Mouse (Mus musculus): ENCODE measurements around the gene H2afj. TPM values are rescaled to one million over a fixed set of nuclear protein-coding genes. Genes with fewer than 3 reads are reported as not detected.

The H2afj gene
- polyA plus RNA-seq, 1 experiment = 254 TPM

DNA sequence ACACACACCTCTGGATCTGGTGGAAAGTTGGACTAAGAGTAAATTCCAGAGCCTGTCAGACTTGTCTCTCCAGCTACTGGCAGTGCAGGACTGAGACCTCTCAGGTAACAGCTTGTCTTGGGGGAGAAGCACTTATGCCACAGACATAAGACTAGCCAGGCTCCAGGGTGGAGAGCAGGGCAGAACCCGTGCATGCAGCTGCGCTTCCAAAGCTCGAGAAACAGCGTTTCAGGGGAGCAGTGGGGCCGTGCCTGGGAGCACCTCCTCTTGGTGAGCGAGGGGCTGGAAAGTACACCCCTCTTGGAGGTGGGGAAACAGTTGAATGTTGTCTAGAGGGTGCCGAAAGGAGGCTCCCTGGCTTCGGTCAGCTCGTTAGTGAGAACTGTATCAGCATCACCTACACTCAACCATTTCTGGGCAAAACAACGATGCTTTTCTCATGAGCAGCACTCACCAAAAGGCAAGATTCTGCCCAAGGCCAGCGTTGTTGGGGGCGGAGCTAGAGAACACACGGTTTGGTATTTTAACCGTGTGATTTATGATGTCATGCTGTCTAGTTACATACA lies 48.1 kb downstream of the H2afj start:
- no peak overlapping the region for H3K4me2 ChIP-seq (ENCODE audit: low read depth)
- H3K36me3 ChIP-seq (ENCODE audit: control insufficient read depth, insufficient read depth) = no peaks in the 10 kb centered on the region
- TF ChIP-seq TCF3 (IDR thresholded peaks at IDR 0.05; ENCODE audit: insufficient read length, low read depth) = no peak
- no peak for TF ChIP-seq TCF12 (IDR thresholded peaks at IDR 0.05; ENCODE audit: insufficient read depth, poor library complexity, severe bottlenecking)
- TF ChIP-seq MYOG (IDR thresholded peaks at IDR 0.05; ENCODE audit: control insufficient read depth in 1 of 3, insufficient read depth in 1 of 3, insufficient read length in 2 of 3, low read depth in 2 of 3) = no peak
- no peak for TF ChIP-seq MYOD1 (IDR thresholded peaks at IDR 0.05; ENCODE audit: control insufficient read depth in 1 of 3, insufficient read length in 2 of 3, low read depth in 2 of 3)
- TF ChIP-seq MAX (IDR thresholded peaks at IDR 0.05; ENCODE audit: low read depth) = no peak
- no peak for TF ChIP-seq SRF (IDR thresholded peaks at IDR 0.05; ENCODE audit: control insufficient read depth, insufficient read length, low read depth)
- H3K4me3 ChIP-seq = no peak overlapping the region
- H3ac ChIP-seq (ENCODE audit: control insufficient read depth, insufficient read length) = no peak overlapping the region
- H3K79me2 ChIP-seq (ENCODE audit: control insufficient read depth, insufficient read depth) = no peaks in the 10 kb centered on the region
- no peaks in the 10 kb centered on the region for H3K27me3 ChIP-seq (ENCODE audit: control insufficient read depth, insufficient read depth, insufficient read length)

DNA sequence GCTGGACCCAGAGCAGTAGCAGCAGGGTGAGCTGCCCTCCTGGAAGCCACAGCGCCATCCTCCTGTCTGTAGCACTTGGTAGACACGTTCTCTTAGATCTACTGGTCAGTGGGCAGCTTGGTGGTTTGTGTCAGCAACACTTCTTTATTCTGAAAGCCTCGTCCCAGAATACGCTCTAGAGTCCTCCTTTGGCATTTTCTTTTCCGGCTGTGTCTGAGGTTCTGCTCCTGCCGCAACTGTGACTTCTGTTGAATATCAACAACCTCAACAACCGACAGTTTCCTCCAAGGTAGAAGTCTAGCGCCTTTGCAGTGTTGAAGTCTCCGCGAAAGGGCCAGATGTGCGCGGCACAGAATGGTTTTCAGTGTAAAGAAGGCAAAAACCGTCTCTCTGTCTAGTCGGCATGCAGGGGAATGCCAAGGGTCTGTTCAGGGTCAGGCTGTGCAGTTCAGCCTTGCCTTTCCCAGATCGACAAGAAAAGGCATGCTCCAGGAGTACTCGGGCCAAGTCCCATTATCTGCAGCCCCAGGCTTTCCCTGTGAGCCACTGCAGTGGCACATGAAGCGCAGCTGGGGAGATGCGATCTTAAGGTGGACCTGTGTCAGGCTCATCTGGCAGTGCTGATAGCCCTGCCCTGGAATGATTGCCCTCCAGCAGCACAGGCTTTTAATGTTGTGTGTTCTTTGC lies 49.3 kb downstream of the H2afj start, which contains the start of gene Art4:
Gene Art4 (minus strand): TSS at position 548 of the 687 bp plus-strand sequence.
- H3K4me3 ChIP-seq = no peak within 1 kb of the TSS
- H3K27me3 ChIP-seq (ENCODE audit: control insufficient read depth, insufficient read depth, insufficient read length) = no peaks in the 10 kb centered on the region
- no peaks in the 10 kb centered on the region for H3K36me3 ChIP-seq (ENCODE audit: control insufficient read depth, insufficient read depth)
- TF ChIP-seq CEBPB (IDR thresholded peaks at IDR 0.05; ENCODE audit: insufficient read depth, poor library complexity, severe bottlenecking) = no peak
- no peak for TF ChIP-seq E2F4 (IDR thresholded peaks at IDR 0.05; ENCODE audit: insufficient read depth)
- TF ChIP-seq MYOG (IDR thresholded peaks at IDR 0.05; ENCODE audit: control insufficient read depth in 1 of 3, insufficient read depth in 1 of 3, insufficient read length in 2 of 3, low read depth in 2 of 3) = no peak
- no peak for TF ChIP-seq USF1 (IDR thresholded peaks at IDR 0.05; ENCODE audit: low read depth)
- TF ChIP-seq POLR2A (IDR thresholded peaks at IDR 0.05; ENCODE audit: insufficient read length, low read depth) = no peak
- no peak for TF ChIP-seq TCF3 (IDR thresholded peaks at IDR 0.05; ENCODE audit: insufficient read length, low read depth)
- TF ChIP-seq POLR2AphosphoS2 (IDR thresholded peaks at IDR 0.05; ENCODE audit: insufficient read length, low read depth) = no peak
- no peak for TF ChIP-seq MAX (IDR thresholded peaks at IDR 0.05; ENCODE audit: low read depth)
- TF ChIP-seq TCF12 (IDR thresholded peaks at IDR 0.05; ENCODE audit: insufficient read depth, poor library complexity, severe bottlenecking) = no peak
- TF ChIP-seq MYOD1 (IDR thresholded peaks at IDR 0.05; ENCODE audit: control insufficient read depth in 1 of 3, insufficient read length in 2 of 3, low read depth in 2 of 3) = no peak
- no peak for TF ChIP-seq SRF (IDR thresholded peaks at IDR 0.05; ENCODE audit: control insufficient read depth, insufficient read length, low read depth)
- no peak for TF ChIP-seq REST (IDR thresholded peaks at IDR 0.05; ENCODE audit: insufficient read depth, insufficient read length)
- no peaks in the 10 kb centered on the region for H3K79me2 ChIP-seq (ENCODE audit: control insufficient read depth, insufficient read depth)
- no peak within 1 kb of the TSS for H3K4me2 ChIP-seq (ENCODE audit: low read depth)
- no peak within 1 kb of the TSS for H3ac ChIP-seq (ENCODE audit: control insufficient read depth, insufficient read length)

DNA sequence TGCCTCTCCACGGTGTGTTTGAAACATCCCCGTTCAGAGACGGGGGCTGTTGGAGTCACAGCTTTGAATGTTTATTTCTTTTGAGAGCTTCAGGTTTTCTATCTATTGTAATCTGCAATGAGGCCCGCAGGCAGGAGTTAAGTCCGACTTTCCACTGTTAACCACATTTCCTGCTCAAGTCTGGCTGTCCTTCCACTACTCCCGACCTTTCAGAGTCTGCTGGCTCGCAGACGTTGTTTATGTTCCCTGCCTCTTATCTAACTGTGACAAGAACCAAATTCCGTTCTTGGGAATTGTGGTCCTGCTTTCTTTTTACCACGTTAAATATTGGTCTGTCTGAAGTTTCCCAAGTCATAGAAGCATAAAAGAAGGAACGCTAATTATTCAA lies 49.8 kb downstream of the H2afj start:
- H3K36me3 ChIP-seq (ENCODE audit: control insufficient read depth, insufficient read depth) = no peaks in the 10 kb centered on the region
- no peaks in the 10 kb centered on the region for H3K79me2 ChIP-seq (ENCODE audit: control insufficient read depth, insufficient read depth)
- no peak overlapping the region for H3K4me3 ChIP-seq
- H3ac ChIP-seq (ENCODE audit: control insufficient read depth, insufficient read length) = no peak overlapping the region
- no peak overlapping the region for H3K4me2 ChIP-seq (ENCODE audit: low read depth)
- no peaks in the 10 kb centered on the region for H3K27me3 ChIP-seq (ENCODE audit: control insufficient read depth, insufficient read depth, insufficient read length)
- TF ChIP-seq USF1 (IDR thresholded peaks at IDR 0.05; ENCODE audit: low read depth) (no peak), MYOD1 (IDR thresholded peaks at IDR 0.05; ENCODE audit: control insufficient read depth in 1 of 3, insufficient read length in 2 of 3, low read depth in 2 of 3) (no peak), CEBPB (IDR thresholded peaks at IDR 0.05; ENCODE audit: insufficient read depth, poor library complexity, severe bottlenecking) (no peak), REST (IDR thresholded peaks at IDR 0.05; ENCODE audit: insufficient read depth, insufficient read length) (no peak), MAX (IDR thresholded peaks at IDR 0.05; ENCODE audit: low read depth) (no peak), POLR2AphosphoS2 (IDR thresholded peaks at IDR 0.05; ENCODE audit: insufficient read length, low read depth) (no peak), POLR2A (IDR thresholded peaks at IDR 0.05; ENCODE audit: insufficient read length, low read depth) (no peak), SRF (IDR thresholded peaks at IDR 0.05; ENCODE audit: control insufficient read depth, insufficient read length, low read depth) (no peak), TCF12 (IDR thresholded peaks at IDR 0.05; ENCODE audit: insufficient read depth, poor library complexity, severe bottlenecking) (no peak), MYOG (IDR thresholded peaks at IDR 0.05; ENCODE audit: control insufficient read depth in 1 of 3, insufficient read depth in 1 of 3, insufficient read length in 2 of 3, low read depth in 2 of 3) (no peak), E2F4 (IDR thresholded peaks at IDR 0.05; ENCODE audit: insufficient read depth) (no peak), TCF3 (IDR thresholded peaks at IDR 0.05; ENCODE audit: insufficient read length, low read depth) (no peak)

DNA sequence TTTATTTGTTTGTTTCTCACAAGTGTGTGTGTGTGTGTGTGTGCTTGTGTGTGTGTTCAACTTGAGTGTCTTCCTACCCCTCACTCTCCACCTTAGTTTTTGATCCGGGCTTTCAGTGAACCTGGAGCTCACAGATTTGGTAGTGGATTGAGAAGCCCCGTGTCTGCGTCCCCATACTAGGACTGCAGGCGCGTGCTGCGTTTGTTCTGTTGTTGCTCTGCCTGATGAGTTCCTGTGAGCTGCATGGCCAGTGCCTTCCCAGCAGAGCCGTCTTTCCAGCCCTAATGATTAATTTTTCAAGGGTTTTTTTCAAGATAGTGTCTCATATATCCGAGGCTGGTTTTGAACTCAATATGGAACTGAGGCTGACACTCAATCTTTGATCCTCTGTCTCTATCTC lies 50.4 kb downstream of the H2afj start:
- Histone ChIP-seq H3ac (ENCODE audit: control insufficient read depth, insufficient read length) (no peak overlapping the region), H3K36me3 (ENCODE audit: control insufficient read depth, insufficient read depth) (no peaks in the 10 kb centered on the region), H3K79me2 (ENCODE audit: control insufficient read depth, insufficient read depth) (no peaks in the 10 kb centered on the region), H3K27me3 (ENCODE audit: control insufficient read depth, insufficient read depth, insufficient read length) (no peaks in the 10 kb centered on the region), H3K4me3 (no peak overlapping the region), H3K4me2 (ENCODE audit: low read depth) (no peak overlapping the region)
- TF ChIP-seq TCF12 (IDR thresholded peaks at IDR 0.05; ENCODE audit: insufficient read depth, poor library complexity, severe bottlenecking) = no peak
- no peak for TF ChIP-seq SRF (IDR thresholded peaks at IDR 0.05; ENCODE audit: control insufficient read depth, insufficient read length, low read depth)
- TF ChIP-seq REST (IDR thresholded peaks at IDR 0.05; ENCODE audit: insufficient read depth, insufficient read length) = no peak
- TF ChIP-seq USF1 (IDR thresholded peaks at IDR 0.05; ENCODE audit: low read depth) = no peak
- TF ChIP-seq MYOD1 (IDR thresholded peaks at IDR 0.05; ENCODE audit: control insufficient read depth in 1 of 3, insufficient read length in 2 of 3, low read depth in 2 of 3) = no peak
- no peak for TF ChIP-seq MYOG (IDR thresholded peaks at IDR 0.05; ENCODE audit: control insufficient read depth in 1 of 3, insufficient read depth in 1 of 3, insufficient read length in 2 of 3, low read depth in 2 of 3)
- no peak for TF ChIP-seq TCF3 (IDR thresholded peaks at IDR 0.05; ENCODE audit: insufficient read length, low read depth)
- TF ChIP-seq POLR2AphosphoS2 (IDR thresholded peaks at IDR 0.05; ENCODE audit: insufficient read length, low read depth) = no peak
- no peak for TF ChIP-seq E2F4 (IDR thresholded peaks at IDR 0.05; ENCODE audit: insufficient read depth)
- no peak for TF ChIP-seq CEBPB (IDR thresholded peaks at IDR 0.05; ENCODE audit: insufficient read depth, poor library complexity, severe bottlenecking)
- no peak for TF ChIP-seq MAX (IDR thresholded peaks at IDR 0.05; ENCODE audit: low read depth)
- no peak for TF ChIP-seq POLR2A (IDR thresholded peaks at IDR 0.05; ENCODE audit: insufficient read length, low read depth)

Other genes starting within 250 kb of the H2afj start
- 0.02 TPM for gene Plbd1, start 146.3 kb upstream of the H2afj start, polyA plus RNA-seq (2012; fragmentation: generic; extraction: Trizol)
- gene Gucy2c, start 26.5 kb upstream of the H2afj start, polyA plus RNA-seq (2012; fragmentation: generic; extraction: Trizol) = 0.01 TPM
- gene Hist4h4, start 3.8 kb upstream of the H2afj start, polyA plus RNA-seq (2012; fragmentation: generic; extraction: Trizol) = 0.31 TPM
- 0.10 TPM for gene BC049715, start 19.4 kb downstream of the H2afj start, polyA plus RNA-seq (2012; fragmentation: generic; extraction: Trizol)
- 44.6 TPM for gene Wbp11, start 20.0 kb downstream of the H2afj start, polyA plus RNA-seq (2012; fragmentation: generic; extraction: Trizol)
- 0.12 TPM for gene Smco3, start 27.2 kb downstream of the H2afj start, polyA plus RNA-seq (2012; fragmentation: generic; extraction: Trizol)
- gene Art4, start 49.5 kb downstream of the H2afj start, polyA plus RNA-seq (2012; fragmentation: generic; extraction: Trizol) = not detected
- 132 TPM for gene Mgp, start 67.6 kb downstream of the H2afj start, polyA plus RNA-seq (2012; fragmentation: generic; extraction: Trizol)
- gene Erp27, start 113.9 kb downstream of the H2afj start, polyA plus RNA-seq (2012; fragmentation: generic; extraction: Trizol) = 0.05 TPM
- 0.12 TPM for gene Pde6h, start 115.6 kb downstream of the H2afj start, polyA plus RNA-seq (2012; fragmentation: generic; extraction: Trizol)
- 90.2 TPM for gene Arhgdib, start 133.7 kb downstream of the H2afj start, polyA plus RNA-seq (2012; fragmentation: generic; extraction: Trizol)

Measured in myocyte (in vitro differentiated cells).